Mouse (Mus musculus) testis, adult 2 months (tissue): Measurements from ENCODE around the gene Slc25a30. TPM values are rescaled to one million over a fixed set of nuclear protein-coding genes. Genes with fewer than 3 reads are reported as not detected.

Experiments
- H3K27ac ChIP-seq: fragments of 200-500 bp; 2 replicates; pipeline ENCODE4 v1.5.1; 2012; ENCODE audit warnings: low read depth, low read length; ENCODE audit not compliant: control insufficient read depth, insufficient read depth
- H3K27me3 ChIP-seq: fragments of 200-500 bp; 2 replicates; pipeline ENCODE4 v1.6.1; 2012; ENCODE audit warnings: mild to moderate bottlenecking, low read length, moderate library complexity; ENCODE audit not compliant: control insufficient read depth, insufficient read depth
- H3K36me3 ChIP-seq: fragments of 200-500 bp; 2 replicates; pipeline ENCODE4 v1.6.1; 2012; ENCODE audit warnings: mild to moderate bottlenecking, low read length; ENCODE audit not compliant: control insufficient read depth, insufficient read depth
- H3K4me1 ChIP-seq: fragments of 200-500 bp; 2 replicates; pipeline ENCODE4 v1.6.1; 2012; ENCODE audit warnings: low read length; ENCODE audit not compliant: control insufficient read depth, insufficient read depth
- H3K4me3 ChIP-seq: fragments of 200-500 bp; 2 replicates; pipeline ENCODE4 v1.5.1; 2012; ENCODE audit warnings: low read depth, mild to moderate bottlenecking, low read length, moderate library complexity, mixed read lengths; ENCODE audit not compliant: control insufficient read depth
- CTCF ChIP-seq: fragments of 200-500 bp; IDR thresholded peaks from 2 replicates; pipeline ENCODE4 v1.5.1; 2012; ENCODE audit warnings: low read depth, mild to moderate bottlenecking, inconsistent platforms, low read length, moderate library complexity; ENCODE audit not compliant: control insufficient read depth, insufficient read depth, insufficient replicate concordance
- POLR2A ChIP-seq: fragments of 200-500 bp; IDR thresholded peaks from 2 replicates; pipeline ENCODE4 v1.6.1; 2012; ENCODE audit warnings: low read depth, mild to moderate bottlenecking, inconsistent platforms, low read length, moderate library complexity; ENCODE audit not compliant: control insufficient read depth
- polyA plus RNA-seq: library from polyadenylated mRNA; depleted of rRNA; stranded (reverse); fragments of >200 nt; gene quantifications from 2 replicates; pipeline ENCODE4 v1.2.3, GENCODE M21; 2012

The Slc25a30 gene
- polyA plus RNA-seq, 1 experiment = 16.5 TPM

DNA sequence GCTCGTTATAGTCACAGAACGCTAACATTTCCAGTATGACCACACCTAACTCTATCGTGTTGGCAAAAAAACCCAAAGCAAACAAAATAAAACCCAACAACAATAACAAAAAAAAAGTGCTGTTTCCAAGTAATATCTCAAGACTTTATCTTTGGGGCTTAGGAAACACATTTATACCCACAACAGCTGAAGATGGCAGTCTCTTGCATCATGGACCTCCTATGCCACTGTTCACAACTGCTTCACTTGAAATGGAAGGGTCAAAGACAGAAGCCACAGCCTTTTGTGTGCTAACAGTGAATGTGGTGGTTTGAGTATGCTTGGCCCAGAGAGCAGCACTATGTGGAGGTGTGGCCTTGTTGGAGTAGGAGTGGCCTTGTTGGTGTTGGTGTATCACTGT, 4.5 kb upstream of the Slc25a30 start:
- Histone ChIP-seq H3K27ac (no peak overlapping the region), H3K4me3 (no peak overlapping the region), H3K27me3 (no peaks in the 10 kb centered on the region), H3K36me3 (no peaks in the 10 kb centered on the region), H3K4me1 (peaks cover 5% of the 10 kb centered on the region)
- TF ChIP-seq POLR2A (no peak), CTCF (no peak)

DNA sequence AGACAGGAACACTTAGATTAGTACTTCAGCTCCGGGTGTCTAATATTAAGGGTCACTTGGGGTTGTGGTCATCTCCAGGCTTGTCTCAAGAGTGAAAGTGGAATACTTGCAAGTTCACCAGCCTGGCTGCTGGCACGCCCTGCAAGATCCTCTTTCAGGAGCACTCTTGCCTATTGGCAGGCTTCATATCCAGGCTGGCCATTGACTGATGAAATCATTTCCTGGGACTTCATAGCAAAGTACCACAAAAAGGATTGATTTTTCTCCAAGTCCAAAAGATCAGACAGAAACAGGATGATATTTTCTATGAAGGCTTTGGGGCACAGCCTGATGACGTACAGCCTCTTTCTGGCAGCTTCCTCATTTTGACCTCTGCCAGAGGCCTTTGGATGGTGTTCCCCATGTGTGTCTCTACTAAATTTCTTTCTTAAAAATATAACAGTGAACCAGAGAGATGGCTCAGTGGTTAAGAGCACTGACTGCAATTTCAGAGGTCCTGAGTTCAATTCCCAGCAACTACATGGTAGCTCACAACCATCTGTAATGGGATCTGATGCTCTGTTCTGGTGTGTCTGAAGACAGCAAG, 3.7 kb upstream of the Slc25a30 start:
- no peak overlapping the region for H3K4me3 ChIP-seq
- no peaks in the 10 kb centered on the region for H3K36me3 ChIP-seq
- H3K27ac ChIP-seq = no peak overlapping the region
- no peaks in the 10 kb centered on the region for H3K27me3 ChIP-seq
- H3K4me1 ChIP-seq = peaks cover 5% of the 10 kb centered on the region
- no peak for TF ChIP-seq CTCF
- no peak for TF ChIP-seq POLR2A

DNA sequence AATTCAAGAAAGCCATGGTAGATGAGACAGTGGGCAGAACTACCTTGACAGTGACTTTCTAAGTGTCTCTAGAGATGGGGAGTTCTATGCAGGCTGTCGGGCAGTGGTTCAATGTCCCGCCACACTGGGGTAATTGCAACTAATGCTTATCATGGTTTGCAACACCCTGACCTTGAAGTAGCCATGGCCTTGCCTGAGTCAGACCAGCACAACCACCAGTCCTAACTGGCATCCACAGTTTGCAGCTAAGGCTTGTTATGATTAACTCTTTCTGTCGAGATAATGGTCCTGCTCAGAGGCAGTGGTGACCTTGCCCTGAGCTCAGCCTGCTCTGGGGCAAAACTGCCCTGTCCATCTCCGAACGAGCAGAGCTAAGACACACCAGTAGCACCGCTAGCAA, 2.5 kb upstream of the Slc25a30 start:
- Histone ChIP-seq H3K27ac (peak overlapping the region; percentile 46; the same call in 1 of the 2 replicates), H3K27me3 (no peaks in the 10 kb centered on the region), H3K4me1 (peaks cover 5% of the 10 kb centered on the region), H3K4me3 (no peak overlapping the region), H3K36me3 (no peaks in the 10 kb centered on the region)
- TF ChIP-seq CTCF = no peak
- TF ChIP-seq POLR2A = no peak

DNA sequence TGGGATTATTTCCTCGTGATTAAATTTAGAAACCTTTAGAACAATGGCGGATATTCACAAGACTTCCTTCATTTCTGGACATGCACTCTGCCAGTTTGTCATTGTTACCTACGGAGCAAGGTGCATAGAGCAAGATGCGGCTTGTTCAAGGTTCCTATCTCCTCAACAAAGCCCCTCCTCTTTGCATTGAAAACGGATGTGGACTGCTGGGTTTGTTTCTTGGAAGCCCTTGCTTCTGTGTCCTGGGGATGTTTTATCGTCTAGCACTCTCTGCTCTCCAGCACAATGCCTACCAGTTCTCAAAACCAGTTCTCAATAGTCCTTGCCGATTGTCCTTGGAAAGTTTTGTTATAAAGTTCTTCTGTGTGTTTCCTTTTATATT, 948 bp upstream of the Slc25a30 start:
- Histone ChIP-seq H3K4me1 (peaks cover 5% of the 10 kb centered on the region), H3K36me3 (no peaks in the 10 kb centered on the region), H3K27ac (peak overlapping the region; percentile 34; the same call in 1 of the 2 replicates), H3K4me3 (peak overlapping the region; percentile 15; the same call in 1 of the 2 replicates), H3K27me3 (no peaks in the 10 kb centered on the region)
- TF ChIP-seq CTCF (no peak), POLR2A (no peak)

DNA sequence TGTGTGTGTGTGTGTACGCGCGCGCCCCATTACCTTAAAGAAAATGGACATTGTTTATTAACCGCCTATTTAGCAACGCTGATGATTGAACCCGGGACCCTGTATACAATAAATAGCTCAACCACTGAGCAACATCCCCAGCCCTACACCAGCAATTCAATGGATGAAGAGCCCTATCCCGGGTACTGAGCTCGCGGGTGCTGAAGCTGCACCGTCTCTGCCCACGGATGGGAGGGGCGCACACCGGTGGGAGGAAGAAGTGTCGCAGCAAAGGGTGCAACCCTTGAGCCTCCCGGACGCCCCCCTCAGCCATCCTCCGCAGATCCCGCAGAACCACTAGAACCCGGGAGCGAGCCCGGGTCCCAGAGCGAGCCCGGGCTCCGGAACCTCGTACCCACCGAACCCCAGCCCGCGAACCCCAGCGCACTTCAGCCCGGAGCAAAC, 391 bp downstream of the Slc25a30 start:
- H3K36me3 ChIP-seq = no peaks in the 10 kb centered on the region
- H3K4me3 ChIP-seq = peak overlapping the region; percentile 95
- H3K27ac ChIP-seq = peak overlapping the region; percentile 51
- H3K27me3 ChIP-seq = no peaks in the 10 kb centered on the region
- no peak for TF ChIP-seq POLR2A
- TF ChIP-seq CTCF = no peak
- peaks cover 5% of the 10 kb centered on the region for H3K4me1 ChIP-seq

DNA sequence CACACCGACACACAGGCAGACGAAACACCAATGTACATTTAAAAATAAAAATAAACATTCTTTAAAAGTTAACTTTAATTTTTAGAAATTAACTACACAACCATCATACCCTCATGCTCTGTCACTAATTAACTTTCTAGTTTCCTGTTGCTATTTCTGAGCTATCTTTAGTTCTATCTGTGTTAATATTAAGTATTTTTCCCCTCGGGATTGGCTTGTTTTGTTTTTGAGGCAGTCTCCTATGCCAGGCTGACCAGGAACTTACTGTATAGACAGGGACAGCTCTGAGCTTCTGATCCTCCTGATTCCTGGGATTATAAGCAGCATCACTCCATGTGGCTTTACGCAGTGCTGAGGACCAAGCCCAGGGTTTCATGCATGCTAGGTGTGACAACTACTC, 6.9 kb downstream of the Slc25a30 start:
- H3K4me1 ChIP-seq = no peaks in the 10 kb centered on the region
- H3K27ac ChIP-seq = no peak overlapping the region
- no peaks in the 10 kb centered on the region for H3K36me3 ChIP-seq
- H3K27me3 ChIP-seq = no peaks in the 10 kb centered on the region
- TF ChIP-seq POLR2A = no peak
- no peak for TF ChIP-seq CTCF
- H3K4me3 ChIP-seq = no peak overlapping the region

DNA sequence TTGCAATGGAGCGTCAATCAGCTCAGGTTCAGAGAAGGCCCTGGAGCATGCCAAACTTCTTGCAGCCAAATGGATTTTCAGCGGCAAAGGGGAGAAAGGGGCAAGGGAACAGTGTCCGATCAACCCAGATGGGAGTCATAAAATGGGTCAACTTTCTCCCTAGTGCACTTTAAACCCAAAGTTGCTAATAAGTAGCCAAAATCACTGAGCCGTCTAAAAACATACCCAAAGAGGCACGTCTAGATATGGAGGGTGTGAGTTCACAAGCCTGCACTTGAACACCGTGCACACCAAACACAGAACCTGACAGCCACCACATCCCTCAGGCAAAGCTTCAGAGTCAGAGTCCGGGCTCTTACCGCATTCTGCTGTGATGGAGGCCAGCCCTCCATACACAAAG, 10.2 kb downstream of the Slc25a30 start:
- Histone ChIP-seq H3K36me3 (no peaks in the 10 kb centered on the region), H3K4me1 (no peaks in the 10 kb centered on the region), H3K27ac (no peak overlapping the region), H3K27me3 (no peaks in the 10 kb centered on the region), H3K4me3 (no peak overlapping the region)
- TF ChIP-seq POLR2A = no peak
- no peak for TF ChIP-seq CTCF
